Mouse (Mus musculus) intestine, embryonic 16.5 days (tissue): ENCODE results near the gene Srm. TPM values are rescaled to one million over a fixed set of nuclear protein-coding genes. Genes with fewer than 3 reads are reported as not detected.

Experiments used
- ATAC-seq: fragments of 200-750 bp; cut with Nextera tagmentation; 2 replicates; pipeline ENCODE4 v1.8.0; 2017; ENCODE audit warnings: moderate TSS enrichment, moderate library complexity
- H3K27ac ChIP-seq: fragments of 300-500 bp; sonication (generic); 2 replicates; pipeline ENCODE4 v1.5.1; 2014; ENCODE audit warnings: mild to moderate bottlenecking, low read length
- H3K27me3 ChIP-seq: fragments of 300-500 bp; sonication (generic); replicated peaks from 2 replicates; pipeline ENCODE4 v1.6.1; 2014; ENCODE audit warnings: low read length, control low read depth, mixed read lengths; ENCODE audit not compliant: control insufficient read depth, insufficient read depth
- H3K36me3 ChIP-seq: fragments of 300-500 bp; sonication (generic); 2 replicates; pipeline ENCODE4 v1.6.1; 2014; ENCODE audit warnings: low read length, control low read depth; ENCODE audit not compliant: control insufficient read depth, insufficient read depth
- H3K4me1 ChIP-seq: fragments of 300-500 bp; sonication (generic); 2 replicates; pipeline ENCODE4 v1.6.1; 2014; ENCODE audit warnings: low read length, control low read depth, mixed read lengths; ENCODE audit not compliant: control insufficient read depth, insufficient read depth
- H3K4me2 ChIP-seq: fragments of 300-500 bp; sonication (generic); 2 replicates; pipeline ENCODE4 v1.6.1; 2014; ENCODE audit warnings: low read depth, low read length, control low read depth
- H3K4me3 ChIP-seq: fragments of 300-500 bp; sonication (generic); 2 replicates; pipeline ENCODE4 v1.5.1; 2014; ENCODE audit warnings: mild to moderate bottlenecking, low read length
- H3K9ac ChIP-seq: fragments of 300-500 bp; sonication (generic); 2 replicates; pipeline ENCODE4 v1.6.1; 2014; ENCODE audit warnings: low read depth, low read length
- H3K9me3 ChIP-seq: fragments of 300-500 bp; sonication (generic); 2 replicates; pipeline ENCODE4 v1.6.1; 2016; ENCODE audit warnings: low read length, control low read depth; ENCODE audit not compliant: control insufficient read depth
- WGBS: fragments of 180-500 bp; shearing (Covaris S2); extraction: QIAGEN DNeasy Blood & Tissue Kit; methylation state at CpG from one replicate; pipeline ENCODE4 v1.1.7; 2014; 5-methylcytosine and 5-hydroxymethylcytosine counted together
- polyA plus RNA-seq: library from polyadenylated mRNA; unstranded; fragments of >200 nt; fragmentation: Nextera tagmentation; extraction: Ambion mirVana; gene quantifications from 2 replicates; pipeline ENCODE4 v1.2.1, GENCODE M21; 2015

Gene Srm
- polyA plus RNA-seq, 1 experiment from 2014 or later, result 170 TPM

GRCm38 (mm10) chr4:148595916-148596315, 4.6 kb downstream of the Srm start:
- H3K4me3 ChIP-seq, result no peak overlapping the region
- H3K4me2 ChIP-seq, result no peak overlapping the region
- no peak overlapping the region for H3K27ac ChIP-seq
- WGBS, result 84% methylated on average over 6 of the region's 6 CpGs
- H3K4me1 ChIP-seq, result peaks cover 10% of the 10 kb centered on the region
- H3K9ac ChIP-seq, result no peak overlapping the region
- H3K9me3 ChIP-seq, result peaks cover 4% of the 10 kb centered on the region; the same call in 1 of the 2 replicates
- no peak for ATAC-seq
- H3K27me3 ChIP-seq, result no peaks in the 10 kb centered on the region
- H3K36me3 ChIP-seq, result peaks cover 52% of the 10 kb centered on the region

GRCm38 (mm10) chr4:148596731-148597130, 5.4 kb downstream of the Srm start:
- ATAC-seq, result no peak
- no peak overlapping the region for H3K9ac ChIP-seq
- H3K27ac ChIP-seq, result no peak overlapping the region
- WGBS, result 96% methylated on average over 3 of the region's 3 CpGs
- H3K4me3 ChIP-seq, result no peak overlapping the region
- H3K4me2 ChIP-seq, result no peak overlapping the region
- H3K27me3 ChIP-seq, result no peaks in the 10 kb centered on the region
- H3K9me3 ChIP-seq, result peaks cover 4% of the 10 kb centered on the region; the same call in 1 of the 2 replicates
- peaks cover 52% of the 10 kb centered on the region for H3K36me3 ChIP-seq
- H3K4me1 ChIP-seq, result peaks cover 10% of the 10 kb centered on the region

- Histone ChIP-seq H3K27ac (no peak overlapping the region), H3K4me3 (no peak overlapping the region), H3K4me2 (no peak overlapping the region), H3K36me3 (peaks cover 45% of the 10 kb centered on the region), H3K9me3 (peaks cover 4% of the 10 kb centered on the region; the same call in 1 of the 2 replicates), H3K4me1 (no peaks in the 10 kb centered on the region), H3K9ac (no peak overlapping the region), H3K27me3 (no peaks in the 10 kb centered on the region)
- WGBS, result 95% methylated on average over 12 of the region's 12 CpGs
- no peak for ATAC-seq
These were observed 7.5 kb downstream of the Srm start for GRCm38 (mm10) chr4:148598826-148599225.

GRCm38 (mm10) chr4:148600316-148600715, 9.0 kb downstream of the Srm start:
- 84% methylated on average over 4 of the region's 4 CpGs for WGBS
- H3K4me2 ChIP-seq, result no peak overlapping the region
- H3K27ac ChIP-seq, result no peak overlapping the region
- H3K27me3 ChIP-seq, result no peaks in the 10 kb centered on the region
- H3K4me3 ChIP-seq, result no peak overlapping the region
- no peak overlapping the region for H3K9ac ChIP-seq
- H3K36me3 ChIP-seq, result peaks cover 30% of the 10 kb centered on the region
- no peaks in the 10 kb centered on the region for H3K4me1 ChIP-seq
- no peak for ATAC-seq
- H3K9me3 ChIP-seq, result peaks cover 4% of the 10 kb centered on the region; the same call in 1 of the 2 replicates

- ATAC-seq, result no peak
- Histone ChIP-seq H3K4me2 (no peak overlapping the region), H3K36me3 (peaks cover 17% of the 10 kb centered on the region), H3K9ac (no peak overlapping the region), H3K27ac (no peak overlapping the region), H3K4me3 (no peak overlapping the region), H3K9me3 (peaks cover 4% of the 10 kb centered on the region; the same call in 1 of the 2 replicates), H3K4me1 (no peaks in the 10 kb centered on the region), H3K27me3 (no peaks in the 10 kb centered on the region)
- WGBS, result 83% methylated on average over 4 of the region's 4 CpGs
These were observed 10.6 kb downstream of the Srm start for GRCm38 (mm10) chr4:148601871-148602270.

- H3K27me3 ChIP-seq, result no peaks in the 10 kb centered on the region
- peaks cover 4% of the 10 kb centered on the region; the same call in 1 of the 2 replicates for H3K9me3 ChIP-seq
- no peak within 1 kb of the TSS for H3K4me2 ChIP-seq
- peaks cover 13% of the 10 kb centered on the region for H3K36me3 ChIP-seq
- H3K27ac ChIP-seq, result no peak within 1 kb of the TSS
- no peaks in the 10 kb centered on the region for H3K4me1 ChIP-seq
- no peak for ATAC-seq
- no peak within 1 kb of the TSS for H3K9ac ChIP-seq
- H3K4me3 ChIP-seq, result no peak within 1 kb of the TSS
- WGBS, result 89% methylated on average over 14 of the region's 14 CpGs
These were observed 11.2 kb downstream of the Srm start, which contains the start of gene Masp2 for GRCm38 (mm10) chr4:148602357-148603120. Masp2 (plus strand) TSS chr4:148602554.

- H3K9me3 ChIP-seq, result peaks cover 4% of the 10 kb centered on the region; the same call in 1 of the 2 replicates
- H3K4me3 ChIP-seq, result no peak overlapping the region
- WGBS, result 70% methylated on average over 10 of the region's 10 CpGs
- no peak overlapping the region for H3K4me2 ChIP-seq
- no peak overlapping the region for H3K27ac ChIP-seq
- no peaks in the 10 kb centered on the region for H3K4me1 ChIP-seq
- H3K27me3 ChIP-seq, result no peaks in the 10 kb centered on the region
- no peak overlapping the region for H3K9ac ChIP-seq
- peaks cover 5% of the 10 kb centered on the region for H3K36me3 ChIP-seq
- ATAC-seq, result no peak
These were observed 12.3 kb downstream of the Srm start for GRCm38 (mm10) chr4:148603376-148604139.

GRCm38 (mm10) chr4:148604141-148604540, 12.8 kb downstream of the Srm start:
- no peak overlapping the region for H3K9ac ChIP-seq
- no peak overlapping the region for H3K4me2 ChIP-seq
- no peak overlapping the region for H3K4me3 ChIP-seq
- H3K27me3 ChIP-seq, result no peaks in the 10 kb centered on the region
- ATAC-seq, result no peak
- no peaks in the 10 kb centered on the region for H3K4me1 ChIP-seq
- H3K9me3 ChIP-seq, result no peaks in the 10 kb centered on the region
- H3K27ac ChIP-seq, result no peak overlapping the region
- H3K36me3 ChIP-seq, result no peaks in the 10 kb centered on the region
- whole genome bisulfite sequencing, result 73% methylated on average over 7 of the region's 7 CpGs

- Histone ChIP-seq H3K4me1 (no peaks in the 10 kb centered on the region), H3K27me3 (no peaks in the 10 kb centered on the region), H3K27ac (no peak overlapping the region), H3K9me3 (no peaks in the 10 kb centered on the region), H3K4me2 (no peak overlapping the region), H3K36me3 (no peaks in the 10 kb centered on the region), H3K4me3 (no peak overlapping the region), H3K9ac (no peak overlapping the region)
- peak; percentile 61 for ATAC-seq
- WGBS, result 91% methylated on average over 3 of the region's 3 CpGs
These were observed 13.3 kb downstream of the Srm start for GRCm38 (mm10) chr4:148604541-148605165.
